Mouse (Mus musculus) thymus, adult 2 months (tissue): ENCODE results near the gene Ren1.

Experiments used
- CTCF ChIP-seq: fragments of 200-500 bp; IDR thresholded peaks from 2 replicates; pipeline ENCODE4 v1.5.1; 2012; ENCODE audit warnings: mild to moderate bottlenecking, control low read depth, low read length, moderate library complexity, borderline replicate concordance; ENCODE audit not compliant: control insufficient read depth, poor library complexity, insufficient read depth; ENCODE audit errors: extremely low read depth
- POLR2A ChIP-seq: fragments of 200-500 bp; IDR thresholded peaks from 2 replicates; pipeline ENCODE4 v1.6.1; 2012; ENCODE audit warnings: mild to moderate bottlenecking, low read length, control low read depth, moderate library complexity; ENCODE audit not compliant: control insufficient read depth, poor library complexity, insufficient read depth; ENCODE audit errors: extremely low read depth

- TF ChIP-seq CTCF (no peak), POLR2A (no peak)
Measured at GRCm38 (mm10) chr1:133350210-133350609, at the start of gene Ren1.
